Mouse (Mus musculus) ES-E14 (cell line): Measurements from ENCODE around the gene Mpo.

Experiments used
- HCFC1 ChIP-seq: IDR thresholded peaks from 2 replicates; pipeline ENCODE4 v1.6.1; 2012; ENCODE audit warnings: low read length, inconsistent platforms, borderline replicate concordance; ENCODE audit not compliant: insufficient read depth
- MAFK ChIP-seq: IDR thresholded peaks from 2 replicates; pipeline ENCODE4 v1.6.1; 2014; ENCODE audit warnings: mild to moderate bottlenecking, low read depth, low read length, inconsistent platforms; ENCODE audit not compliant: insufficient read depth
- ZC3H11A ChIP-seq: IDR thresholded peaks from 2 replicates; pipeline ENCODE4 v1.6.1; 2012; ENCODE audit warnings: low read depth, mild to moderate bottlenecking, inconsistent platforms, low read length, borderline replicate concordance
- ZNF384 ChIP-seq: IDR thresholded peaks from 2 replicates; pipeline ENCODE4 v1.6.1; 2012; ENCODE audit warnings: low read depth, low read length, inconsistent platforms

DNA sequence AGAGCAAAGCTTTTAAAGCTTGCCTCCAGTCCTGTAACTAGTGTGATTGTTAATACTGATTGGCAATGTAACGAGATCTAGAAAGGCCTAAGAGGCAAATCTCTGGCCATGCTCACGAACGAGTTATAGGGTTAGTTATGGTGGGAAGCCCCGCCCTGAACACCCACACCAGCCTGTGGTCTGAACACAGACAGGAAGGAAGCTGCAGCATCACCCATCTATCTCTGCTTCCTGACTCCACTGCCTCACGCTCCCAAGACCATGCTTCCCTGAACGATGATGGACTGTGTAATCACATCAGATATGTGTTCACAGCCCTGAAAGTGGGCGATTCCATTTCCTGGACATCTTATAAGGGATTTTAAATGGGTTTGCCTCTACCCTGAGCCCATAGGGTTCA lies 14.9 kb downstream of the Mpo start:
- TF ChIP-seq HCFC1 (no peak), ZNF384 (no peak), MAFK (no peak), ZC3H11A (no peak)
